Mouse (Mus musculus): ENCODE data around the gene Fmo2.

DNA sequence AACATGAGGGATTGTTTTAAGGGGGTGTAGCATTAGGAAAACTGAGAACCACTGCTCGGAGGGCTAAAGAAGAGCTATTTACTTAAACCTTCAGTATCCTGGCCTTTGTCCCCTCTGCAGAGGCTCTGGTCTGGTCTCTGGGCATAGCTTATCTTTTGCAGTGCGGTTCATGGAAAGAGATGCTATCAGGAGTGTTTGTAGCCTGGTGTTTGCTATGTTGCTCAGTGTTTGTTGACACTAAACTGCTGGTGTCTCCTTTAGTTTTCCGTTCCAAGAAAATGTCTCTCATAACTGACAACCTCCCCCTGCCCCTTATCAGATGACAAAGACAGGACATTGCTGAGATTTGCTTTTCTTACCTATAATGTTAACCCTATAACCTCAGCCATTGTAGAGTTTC, 23.4 kb downstream of the Fmo2 start:
- TF ChIP-seq CTCF (IDR thresholded peaks at IDR 0.05; ENCODE audit: control insufficient read depth, insufficient read depth, insufficient read length): no peak
- no peak for TF ChIP-seq MYOG (IDR thresholded peaks at IDR 0.05; ENCODE audit: control insufficient read depth, extremely low read depth, insufficient read length)
